Mouse (Mus musculus) E14TG2a.4 (cell line): Measurements from ENCODE around the gene Rragd.

ENCODE experiments used
- CTCF ChIP-seq: conservative IDR thresholded peaks from 2 replicates; pipeline ENCODE4 v1.5.1; 2014; ENCODE audit warnings: low read length
- NANOG ChIP-seq: IDR thresholded peaks from 2 replicates; pipeline ENCODE4 v1.6.1; 2014; ENCODE audit warnings: borderline replicate concordance, low read length, mixed read lengths
- POU5F1 ChIP-seq: IDR thresholded peaks from 2 replicates; pipeline ENCODE4 v1.6.1; 2014; ENCODE audit warnings: low read length, borderline replicate concordance

DNA sequence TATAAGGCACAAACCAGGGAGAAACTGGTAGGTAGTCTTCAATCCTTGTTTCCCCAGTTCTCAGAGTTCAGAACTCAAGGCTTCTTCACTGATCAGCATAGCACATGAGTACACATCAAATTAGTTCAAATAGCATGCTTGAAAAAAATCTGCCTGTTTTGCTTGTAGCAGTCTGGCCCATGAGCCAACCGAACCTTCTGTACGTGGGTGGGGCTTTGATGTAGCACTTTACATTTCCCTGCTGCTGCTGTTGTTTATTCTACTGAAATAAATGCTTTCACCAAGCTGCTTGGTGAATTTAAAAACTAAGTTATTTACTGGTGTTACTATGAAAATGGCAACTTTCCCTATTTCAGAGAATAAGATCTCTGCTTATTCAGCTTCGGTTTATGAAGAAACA, 69.2 kb downstream of the Rragd start:
- TF ChIP-seq CTCF (no peak), NANOG (no peak), POU5F1 (no peak)
